Mouse (Mus musculus) embryonic fibroblast, embryonic 13.5 days (primary cell): ENCODE data around the gene Ascc2.

Experiments
- CTCF ChIP-seq: IDR thresholded peaks from 2 replicates; pipeline ENCODE4 v1.5.1; 2011; ENCODE audit warnings: mild to moderate bottlenecking, control low read depth, low read length, moderate library complexity, borderline replicate concordance; ENCODE audit not compliant: insufficient read depth
- POLR2A ChIP-seq: IDR thresholded peaks from 2 replicates; pipeline ENCODE4 v1.6.1; 2011; ENCODE audit warnings: low read depth, mild to moderate bottlenecking, control low read depth, low read length, moderate library complexity

GRCm38 (mm10) chr11:4714727-4715126 lies 77.2 kb downstream of the Ascc2 start:
- TF ChIP-seq CTCF: no peak
- TF ChIP-seq POLR2A: no peak
